In the genomic region with DNA sequence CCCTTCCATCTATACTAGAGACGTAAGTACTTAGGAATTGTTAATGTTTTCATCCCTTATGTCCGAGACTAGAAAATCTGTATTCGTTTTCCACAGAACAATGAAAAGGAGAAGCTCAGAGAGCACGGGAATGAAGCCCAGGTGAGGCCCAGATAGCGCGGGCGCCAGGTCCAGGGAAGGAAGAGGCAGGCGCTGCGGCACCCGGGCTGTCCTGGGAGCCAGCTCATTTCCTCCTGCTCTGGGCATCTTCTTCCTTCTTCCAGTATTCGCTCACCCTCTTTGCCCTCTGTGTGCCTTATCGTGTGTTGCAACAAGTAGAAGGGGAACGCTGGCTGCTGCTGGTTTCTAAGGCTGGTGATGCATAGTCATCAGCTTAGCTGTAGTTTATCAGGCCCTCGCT, we compare ENCODE assay signal across 27 mouse cellular contexts.
"Had no signal": no experiment of that assay in that cellular context is flagged by ENCODE, and none has a peak within 500 bp of the region (broad histone marks: within the 10 kb centered on the region; RNA-seq: fewer than 3 reads in every experiment).

No protein-coding gene starts in this region.

- H3K27ac ChIP-seq: gastrocnemius, adult 2 months; heart, adult 2 months; heart, embryonic 13.5 days; heart, embryonic 15.5 days; hindbrain, embryonic 10.5 days; hindbrain, embryonic 12.5 days; hindbrain, embryonic 14.5 days; intestine, embryonic 15.5 days; layer of hippocampus, adult 2 months; left cerebral cortex, adult 2 months; limb, embryonic 10.5 days; limb, embryonic 12.5 days; liver, embryonic 13.5 days had no signal

- H3K4me2 ChIP-seq: heart, embryonic 13.5 days; heart, embryonic 15.5 days; hindbrain, embryonic 12.5 days; hindbrain, embryonic 14.5 days; intestine, embryonic 15.5 days; limb, embryonic 12.5 days; liver, embryonic 11.5 days; liver, embryonic 13.5 days had no signal

- ATAC-seq: hindbrain, embryonic 16.5 days; inflammation-experienced regulatory T-cells, adult 6 months; intestine, embryonic 15.5 days; intestine, postnatal 0 days had no signal

- H3K4me3 ChIP-seq: gastrocnemius, adult 2 months; heart, adult 2 months; heart, embryonic 13.5 days; heart, embryonic 15.5 days; hindbrain, embryonic 10.5 days; hindbrain, embryonic 12.5 days; intestine, embryonic 15.5 days; layer of hippocampus, adult 2 months; left cerebral cortex, adult 2 months; limb, embryonic 10.5 days; limb, embryonic 12.5 days; liver, embryonic 13.5 days had no signal

- DNase-seq: gastrocnemius, adult 2 months; gastrocnemius, postnatal 10 days; gastrocnemius, postnatal 25 days; heart, adult 2 months; heart, postnatal 14 days; heart, postnatal 36 days; kidney, adult 18-20 months; kidney, adult 8-10 months; kidney, postnatal 10 days; kidney, postnatal 25 days; kidney, postnatal 4 days; liver; liver, embryonic 13.5 days had no signal

- H3K9me3 ChIP-seq: heart, embryonic 13.5 days; heart, embryonic 15.5 days; hindbrain, embryonic 10.5 days; hindbrain, embryonic 12.5 days; intestine, embryonic 15.5 days; limb, embryonic 10.5 days; limb, embryonic 12.5 days; liver, embryonic 13.5 days had no signal

- H3K4me1 ChIP-seq: heart, embryonic 13.5 days; heart, embryonic 15.5 days; hindbrain, embryonic 10.5 days; hindbrain, embryonic 12.5 days; intestine, embryonic 15.5 days; limb, embryonic 10.5 days; limb, embryonic 12.5 days; liver, embryonic 13.5 days had no signal

- H3K27me3 ChIP-seq: heart, embryonic 13.5 days; heart, embryonic 15.5 days; hindbrain, embryonic 12.5 days; intestine, embryonic 15.5 days; limb, embryonic 12.5 days; liver, embryonic 13.5 days had no signal

- H3K9ac ChIP-seq: heart, embryonic 13.5 days; heart, embryonic 15.5 days; hindbrain, embryonic 12.5 days; hindbrain, embryonic 14.5 days; intestine, embryonic 15.5 days; limb, embryonic 12.5 days; liver, embryonic 13.5 days had no signal
